Mouse (Mus musculus): Measurements from ENCODE around the gene Psma7. TPM values are rescaled to one million over a fixed set of nuclear protein-coding genes. Genes with fewer than 3 reads are reported as not detected.

Gene Psma7
- polyA plus RNA-seq, 1 experiment: 559 TPM

DNA sequence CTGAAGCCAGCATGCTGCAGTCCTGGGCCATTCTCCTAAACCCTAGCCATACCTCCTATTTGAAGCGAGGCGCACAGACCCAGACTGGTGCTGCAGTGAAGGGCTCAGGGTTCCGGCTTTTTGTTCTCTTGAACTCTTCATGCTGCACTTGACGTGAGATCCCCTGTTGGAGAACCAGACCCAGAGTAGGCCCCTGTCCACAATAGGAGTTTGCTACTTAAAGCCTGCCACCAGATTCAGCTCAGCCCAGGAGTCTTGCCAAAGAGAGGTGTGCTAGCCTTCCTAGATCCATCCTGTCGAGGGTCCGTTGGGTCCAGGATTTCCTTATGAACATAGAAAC is 16.4 kb downstream of the Psma7 start:
- peak overlapping the region; percentile 78 for H3K4me3 ChIP-seq (ENCODE audit: insufficient read depth, poor library complexity, severe bottlenecking)
- H3K36me3 ChIP-seq (ENCODE audit: control insufficient read depth, insufficient read depth): peaks cover 34% of the 10 kb centered on the region
- peaks cover 13% of the 10 kb centered on the region for H3K27me3 ChIP-seq (ENCODE audit: control insufficient read depth, insufficient read depth, insufficient read length)
- TF ChIP-seq FOSL1 (IDR thresholded peaks at IDR 0.05; ENCODE audit: insufficient read depth, low read length, poor library complexity, severe bottlenecking): no peak
- no peak for TF ChIP-seq USF1 (IDR thresholded peaks at IDR 0.05; ENCODE audit: low read depth)
- TF ChIP-seq CTCF (IDR thresholded peaks at IDR 0.05; ENCODE audit: control insufficient read depth, insufficient read depth, insufficient read length): no peak
- no peak for TF ChIP-seq CEBPB (IDR thresholded peaks at IDR 0.05; ENCODE audit: low read depth)
- TF ChIP-seq MYOG (IDR thresholded peaks at IDR 0.05; ENCODE audit: control insufficient read depth, extremely low read depth, insufficient read length): no peak
- no peak for TF ChIP-seq MYOD1 (IDR thresholded peaks at IDR 0.05; ENCODE audit: control insufficient read depth, insufficient read length, low read depth)
- TF ChIP-seq MAX (IDR thresholded peaks at IDR 0.05): no peak
- H3K79me2 ChIP-seq (ENCODE audit: control insufficient read depth, insufficient read depth): peaks cover 60% of the 10 kb centered on the region
- peaks cover 36% of the 10 kb centered on the region for H3K79me3 ChIP-seq (ENCODE audit: low read depth)
- peak overlapping the region; percentile 78 for H3ac ChIP-seq (ENCODE audit: control insufficient read depth, insufficient read length, low read depth)

GRCm38 (mm10) chr2:180025135-180025860 is 16.9 kb downstream of the Psma7 start:
- peak overlapping the region; percentile 78 for H3ac ChIP-seq (ENCODE audit: control insufficient read depth, insufficient read length, low read depth)
- TF ChIP-seq CEBPB (IDR thresholded peaks at IDR 0.05; ENCODE audit: low read depth) (no peak), MAX (IDR thresholded peaks at IDR 0.05) (no peak), USF1 (IDR thresholded peaks at IDR 0.05; ENCODE audit: low read depth) (no peak), MYOG (IDR thresholded peaks at IDR 0.05; ENCODE audit: control insufficient read depth, extremely low read depth, insufficient read length) (no peak), FOSL1 (IDR thresholded peaks at IDR 0.05; ENCODE audit: insufficient read depth, low read length, poor library complexity, severe bottlenecking) (no peak), MYOD1 (IDR thresholded peaks at IDR 0.05; ENCODE audit: control insufficient read depth, insufficient read length, low read depth) (no peak), CTCF (IDR thresholded peaks at IDR 0.05; ENCODE audit: control insufficient read depth, insufficient read depth, insufficient read length) (no peak)
- H3K36me3 ChIP-seq (ENCODE audit: control insufficient read depth, insufficient read depth): peaks cover 29% of the 10 kb centered on the region
- peaks cover 54% of the 10 kb centered on the region for H3K79me2 ChIP-seq (ENCODE audit: control insufficient read depth, insufficient read depth)
- H3K79me3 ChIP-seq (ENCODE audit: low read depth): peaks cover 36% of the 10 kb centered on the region
- peaks cover 18% of the 10 kb centered on the region for H3K27me3 ChIP-seq (ENCODE audit: control insufficient read depth, insufficient read depth, insufficient read length)
- H3K4me3 ChIP-seq (ENCODE audit: insufficient read depth, poor library complexity, severe bottlenecking): peak overlapping the region; percentile 78

- Histone ChIP-seq H3ac (ENCODE audit: control insufficient read depth, insufficient read length, low read depth) (peak within 1 kb of the TSS; percentile 78), H3K79me2 (ENCODE audit: control insufficient read depth, insufficient read depth) (peaks cover 47% of the 10 kb centered on the region), H3K79me3 (ENCODE audit: low read depth) (peaks cover 33% of the 10 kb centered on the region), H3K27me3 (ENCODE audit: control insufficient read depth, insufficient read depth, insufficient read length) (peaks cover 26% of the 10 kb centered on the region), H3K36me3 (ENCODE audit: control insufficient read depth, insufficient read depth) (peaks cover 22% of the 10 kb centered on the region), H3K4me3 (ENCODE audit: insufficient read depth, poor library complexity, severe bottlenecking) (peak within 1 kb of the TSS; percentile 78)
- TF ChIP-seq MAX (IDR thresholded peaks at IDR 0.05): peak; percentile 17
- TF ChIP-seq FOSL1 (IDR thresholded peaks at IDR 0.05; ENCODE audit: insufficient read depth, low read length, poor library complexity, severe bottlenecking): no peak
These were observed 17.7 kb downstream of the Psma7 start, which contains the start of gene Lsm14b for GRCm38 (mm10) chr2:180024401-180025098. Gene Lsm14b, plus strand, starts transcription at chr2:180024987.

- TF ChIP-seq MYOD1 (IDR thresholded peaks at IDR 0.05; ENCODE audit: control insufficient read depth, insufficient read length, low read depth): no peak
- TF ChIP-seq CTCF (IDR thresholded peaks at IDR 0.05; ENCODE audit: control insufficient read depth, insufficient read depth, insufficient read length): no peak
- no peak for TF ChIP-seq FOSL1 (IDR thresholded peaks at IDR 0.05; ENCODE audit: insufficient read depth, low read length, poor library complexity, severe bottlenecking)
- TF ChIP-seq MYOG (IDR thresholded peaks at IDR 0.05; ENCODE audit: control insufficient read depth, extremely low read depth, insufficient read length): no peak
- TF ChIP-seq CEBPB (IDR thresholded peaks at IDR 0.05; ENCODE audit: low read depth): no peak
- no peak for TF ChIP-seq MAX (IDR thresholded peaks at IDR 0.05)
- TF ChIP-seq USF1 (IDR thresholded peaks at IDR 0.05; ENCODE audit: low read depth): no peak
- H3ac ChIP-seq (ENCODE audit: control insufficient read depth, insufficient read length, low read depth): no peak overlapping the region
- peaks cover 4% of the 10 kb centered on the region for H3K36me3 ChIP-seq (ENCODE audit: control insufficient read depth, insufficient read depth)
- no peak overlapping the region for H3K4me3 ChIP-seq (ENCODE audit: insufficient read depth, poor library complexity, severe bottlenecking)
- peaks cover 29% of the 10 kb centered on the region for H3K79me2 ChIP-seq (ENCODE audit: control insufficient read depth, insufficient read depth)
- H3K79me3 ChIP-seq (ENCODE audit: low read depth): peaks cover 23% of the 10 kb centered on the region
- peaks cover 37% of the 10 kb centered on the region for H3K27me3 ChIP-seq (ENCODE audit: control insufficient read depth, insufficient read depth, insufficient read length)
These were observed 19.5 kb downstream of the Psma7 start for GRCm38 (mm10) chr2:180022751-180023150.

- H3K27me3 ChIP-seq (ENCODE audit: control insufficient read depth, insufficient read depth, insufficient read length): peaks cover 39% of the 10 kb centered on the region
- H3K79me2 ChIP-seq (ENCODE audit: control insufficient read depth, insufficient read depth): peaks cover 11% of the 10 kb centered on the region
- no peaks in the 10 kb centered on the region for H3K36me3 ChIP-seq (ENCODE audit: control insufficient read depth, insufficient read depth)
- no peak overlapping the region for H3ac ChIP-seq (ENCODE audit: control insufficient read depth, insufficient read length, low read depth)
- peaks cover 6% of the 10 kb centered on the region for H3K79me3 ChIP-seq (ENCODE audit: low read depth)
- TF ChIP-seq FOSL1 (IDR thresholded peaks at IDR 0.05; ENCODE audit: insufficient read depth, low read length, poor library complexity, severe bottlenecking): no peak
- TF ChIP-seq USF1 (IDR thresholded peaks at IDR 0.05; ENCODE audit: low read depth): no peak
- no peak for TF ChIP-seq CTCF (IDR thresholded peaks at IDR 0.05; ENCODE audit: control insufficient read depth, insufficient read depth, insufficient read length)
- no peak for TF ChIP-seq MAX (IDR thresholded peaks at IDR 0.05)
- TF ChIP-seq MYOG (IDR thresholded peaks at IDR 0.05; ENCODE audit: control insufficient read depth, extremely low read depth, insufficient read length): no peak
- no peak for TF ChIP-seq MYOD1 (IDR thresholded peaks at IDR 0.05; ENCODE audit: control insufficient read depth, insufficient read length, low read depth)
- TF ChIP-seq CEBPB (IDR thresholded peaks at IDR 0.05; ENCODE audit: low read depth): no peak
- H3K4me3 ChIP-seq (ENCODE audit: insufficient read depth, poor library complexity, severe bottlenecking): no peak overlapping the region
These were observed 21.3 kb downstream of the Psma7 start for GRCm38 (mm10) chr2:180020919-180021318.
